Mouse (Mus musculus) G1E (cell line): ENCODE measurements around the gene Serpina1e. TPM values are rescaled to one million over a fixed set of nuclear protein-coding genes. Genes with fewer than 3 reads are reported as not detected.

Source experiments
- ATAC-seq: 2 replicates; pipeline ENCODE4 v1.8.0; 2016; ENCODE audit warnings: mild to moderate bottlenecking; ENCODE audit not compliant: insufficient number of reproducible peaks, poor library complexity, low FRiP score, severe bottlenecking; ENCODE audit errors: extremely low read depth
- DNase-seq: peaks from one replicate; pipeline ENCODE4 v3.0.0; 2012; ENCODE audit warnings: low spot score
- H3K27me3 ChIP-seq: 2 replicates; pipeline ENCODE4 v1.6.1; 2012; ENCODE audit warnings: mild to moderate bottlenecking, low read length, inconsistent platforms; ENCODE audit not compliant: insufficient read depth
- H3K36me3 ChIP-seq: replicated peaks from 2 replicates; pipeline ENCODE3; 2012; ENCODE audit warnings: mild to moderate bottlenecking, inconsistent platforms
- H3K4me1 ChIP-seq: 2 replicates; pipeline ENCODE4 v1.6.1; 2012; ENCODE audit warnings: low read depth, low read length, inconsistent platforms, mixed read lengths; ENCODE audit not compliant: insufficient read depth
- H3K4me3 ChIP-seq: 2 replicates; pipeline ENCODE4 v1.5.1; 2012; ENCODE audit warnings: low read depth, mild to moderate bottlenecking, inconsistent platforms, low read length, moderate library complexity, mixed read lengths
- H3K9me3 ChIP-seq: replicated peaks from 2 replicates; pipeline ENCODE4 v1.6.1; 2012; ENCODE audit warnings: inconsistent platforms
- CTCF ChIP-seq: IDR thresholded peaks from 2 replicates; pipeline ENCODE4 v1.5.1; 2012; ENCODE audit warnings: low read depth, low read length, inconsistent platforms, mixed read lengths
- GATA1 ChIP-seq: IDR thresholded peaks from 2 replicates; pipeline ENCODE4 v1.6.1; 2012; ENCODE audit warnings: borderline replicate concordance, low read length, inconsistent platforms, mixed read lengths
- GATA2 ChIP-seq: IDR thresholded peaks from 2 replicates; pipeline ENCODE4 v1.6.1; 2012; ENCODE audit warnings: low read depth, low read length, inconsistent platforms, borderline replicate concordance
- POLR2AphosphoS5 ChIP-seq: IDR thresholded peaks from 2 replicates; pipeline ENCODE4 v1.6.1; 2012; ENCODE audit warnings: low read depth, low read length, inconsistent platforms; ENCODE audit not compliant: insufficient replicate concordance
- TAL1 ChIP-seq: conservative IDR thresholded peaks from 2 replicates; pipeline ENCODE4 v1.6.1; 2012; ENCODE audit warnings: low read depth, low read length, inconsistent platforms, mixed read lengths
- polyA plus RNA-seq: library from polyadenylated mRNA; stranded (reverse); fragments of >175 nt; gene quantifications from 2 replicates; pipeline ENCODE4 v1.2.3, GENCODE M21; 2012
- total RNA-seq, 2 experiments: library from RNA; stranded (forward) in 1 of 2; stranded (reverse) in 1 of 2; fragments of 200-1000 nt in 1 of 2; fragments of >200 nt in 1 of 2; fragmentation: Nextera tagmentation in 1 of 2; gene quantifications; 2 replicates each; pipeline ENCODE4 v1.2.3; 2014 to 2017

Gene Serpina1e
- total RNA-seq (2014; fragmentation: Nextera tagmentation): not detected in 2 replicates
- total RNA-seq (2017): 0.12 TPM in 1 of 2 replicates, not detected in the other
- not detected in 2 replicates for polyA plus RNA-seq

DNA sequence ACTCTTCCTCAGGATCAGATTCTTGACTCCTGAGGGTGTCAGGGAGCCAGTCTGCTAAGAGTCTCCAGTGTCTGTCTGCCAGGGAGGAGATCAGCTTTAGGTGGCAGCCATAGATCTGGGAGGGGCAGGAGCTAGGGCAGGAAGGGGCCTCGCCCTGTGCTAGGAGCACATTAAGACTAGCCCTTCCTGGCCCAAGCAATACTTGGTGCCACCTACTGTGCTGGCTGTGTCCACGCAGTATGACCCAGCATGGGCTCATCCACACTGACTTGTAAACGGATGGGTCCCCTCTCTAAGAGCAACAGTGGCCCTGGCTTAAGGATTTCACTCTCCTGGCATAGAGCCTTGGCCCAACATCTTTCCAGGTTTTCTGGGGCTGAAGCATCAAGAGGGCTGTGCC, at the start of gene Serpina1e:
TSS of gene Serpina1e (minus strand) at position 178 of the 400 bp plus-strand sequence.
- Histone ChIP-seq H3K4me3 (no peak within 1 kb of the TSS), H3K36me3 (no peaks in the 10 kb centered on the region), H3K9me3 (peaks cover 42% of the 10 kb centered on the region), H3K4me1 (no peaks in the 10 kb centered on the region), H3K27me3 (no peaks in the 10 kb centered on the region)
- ATAC-seq (no peak), DNase-seq (no peak)
- TF ChIP-seq TAL1 (no peak), CTCF (no peak), POLR2AphosphoS5 (no peak), GATA1 (no peak), GATA2 (no peak)

- H3K4me1 ChIP-seq: no peaks in the 10 kb centered on the region
- TF ChIP-seq GATA2: no peak
- no peak for TF ChIP-seq CTCF
- no peak for TF ChIP-seq GATA1
- no peak for TF ChIP-seq POLR2AphosphoS5
- TF ChIP-seq TAL1: no peak
- no peak overlapping the region for H3K4me3 ChIP-seq
- peaks cover 70% of the 10 kb centered on the region for H3K9me3 ChIP-seq
- H3K27me3 ChIP-seq: no peaks in the 10 kb centered on the region
- ATAC-seq (no peak), DNase-seq (no peak)
- H3K36me3 ChIP-seq: no peaks in the 10 kb centered on the region
Measured at GRCm38 (mm10) chr12:104004689-104005088, 45.9 kb upstream of the Serpina1e start.

- Histone ChIP-seq H3K27me3 (no peaks in the 10 kb centered on the region), H3K4me3 (no peak overlapping the region), H3K9me3 (peaks cover 64% of the 10 kb centered on the region), H3K4me1 (no peaks in the 10 kb centered on the region), H3K36me3 (no peaks in the 10 kb centered on the region)
- ATAC-seq: no peak
- no peak for DNase-seq
- TF ChIP-seq GATA1: no peak
- TF ChIP-seq POLR2AphosphoS5: no peak
- TF ChIP-seq CTCF: no peak
- no peak for TF ChIP-seq TAL1
- TF ChIP-seq GATA2: no peak
Measured at GRCm38 (mm10) chr12:104003238-104003612, 44.5 kb upstream of the Serpina1e start.

DNA sequence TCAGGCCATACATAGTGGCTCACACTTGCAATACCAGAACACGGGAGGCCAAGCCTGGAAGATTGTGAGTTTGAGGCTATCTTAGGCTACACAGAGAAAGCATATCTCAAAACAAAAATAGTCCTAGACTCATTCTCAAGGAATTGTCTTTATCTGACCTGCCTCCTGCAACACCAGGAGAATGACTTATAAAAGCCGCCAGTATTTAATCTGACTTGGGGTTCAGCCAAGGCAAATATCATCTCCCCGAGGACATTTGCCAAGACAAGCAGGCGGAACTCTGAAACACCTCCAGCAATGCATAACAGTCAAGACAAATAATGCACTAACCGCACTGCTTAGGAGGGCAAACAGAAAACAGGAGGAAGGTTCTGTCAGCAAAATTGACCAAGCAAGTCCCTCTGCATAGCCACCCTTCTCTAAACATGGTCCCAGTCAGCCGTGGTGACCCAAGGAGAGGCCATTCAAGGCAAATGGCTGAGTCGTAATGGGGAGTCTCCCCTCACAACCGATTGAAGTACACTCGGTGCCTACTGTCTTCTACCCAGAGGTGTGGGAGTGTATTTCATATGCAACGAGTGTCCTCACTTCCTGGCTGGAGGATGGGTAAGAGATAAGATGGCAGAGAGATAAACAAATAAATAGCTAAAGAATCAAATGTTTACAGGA, 43.9 kb upstream of the Serpina1e start:
- Histone ChIP-seq H3K27me3 (no peaks in the 10 kb centered on the region), H3K36me3 (no peaks in the 10 kb centered on the region), H3K4me3 (no peak overlapping the region), H3K4me1 (no peaks in the 10 kb centered on the region), H3K9me3 (peaks cover 63% of the 10 kb centered on the region)
- TF ChIP-seq GATA2: no peak
- no peak for ATAC-seq
- no peak for DNase-seq

- H3K9me3 ChIP-seq: peaks cover 66% of the 10 kb centered on the region
- no peak for DNase-seq
- no peaks in the 10 kb centered on the region for H3K4me1 ChIP-seq
- no peak for ATAC-seq
- no peaks in the 10 kb centered on the region for H3K36me3 ChIP-seq
- H3K27me3 ChIP-seq: no peaks in the 10 kb centered on the region
- no peak overlapping the region for H3K4me3 ChIP-seq
- TF ChIP-seq GATA1 (no peak), CTCF (no peak), TAL1 (no peak), GATA2 (no peak), POLR2AphosphoS5 (no peak)
Measured at GRCm38 (mm10) chr12:104000594-104000993, 41.8 kb upstream of the Serpina1e start.

GRCm38 (mm10) chr12:103999611-104000010, 40.8 kb upstream of the Serpina1e start:
- Histone ChIP-seq H3K4me1 (no peaks in the 10 kb centered on the region), H3K9me3 (peaks cover 67% of the 10 kb centered on the region), H3K36me3 (no peaks in the 10 kb centered on the region), H3K27me3 (no peaks in the 10 kb centered on the region), H3K4me3 (no peak overlapping the region)
- TF ChIP-seq CTCF: no peak
- TF ChIP-seq GATA2: no peak
- TF ChIP-seq POLR2AphosphoS5: no peak
- TF ChIP-seq GATA1: no peak
- TF ChIP-seq TAL1: no peak
- DNase-seq (no peak), ATAC-seq (no peak)
